Mouse (Mus musculus) forebrain, embryonic 16.5 days (tissue): ENCODE data around the gene Git1. TPM values are rescaled to one million over a fixed set of nuclear protein-coding genes. Genes with fewer than 3 reads are reported as not detected.

Experiments
- ATAC-seq: fragments of 200-750 bp; cut with Nextera tagmentation; 2 replicates; pipeline ENCODE4 v1.8.0; 2017; ENCODE audit warnings: mild to moderate bottlenecking, moderate library complexity
- H3K27ac ChIP-seq: fragments of 300-500 bp; sonication (generic); 2 replicates; pipeline ENCODE4 v1.5.1; 2014; ENCODE audit warnings: low read length, control low read depth
- H3K27me3 ChIP-seq: fragments of 300-500 bp; sonication (generic); replicated peaks from 2 replicates; pipeline ENCODE4 v1.6.1; 2014; ENCODE audit warnings: low read length; ENCODE audit not compliant: control insufficient read depth, insufficient read depth
- H3K36me3 ChIP-seq: fragments of 300-500 bp; sonication (generic); 2 replicates; pipeline ENCODE4 v1.6.1; 2014; ENCODE audit not compliant: control insufficient read depth, insufficient read depth
- H3K4me1 ChIP-seq: fragments of 300-500 bp; sonication (generic); replicated peaks from 2 replicates; pipeline ENCODE4 v1.6.1; 2014; ENCODE audit warnings: low read length; ENCODE audit not compliant: control insufficient read depth, insufficient read depth
- H3K4me2 ChIP-seq: fragments of 300-500 bp; sonication (generic); 2 replicates; pipeline ENCODE4 v1.6.1; 2014; ENCODE audit warnings: mild to moderate bottlenecking, low read length, control low read depth
- H3K4me3 ChIP-seq: fragments of 300-500 bp; sonication (generic); replicated peaks from 2 replicates; pipeline ENCODE4 v1.5.1; 2014; ENCODE audit warnings: mild to moderate bottlenecking, low read length, control low read depth
- H3K9ac ChIP-seq: fragments of 300-500 bp; sonication (generic); replicated peaks from 2 replicates; pipeline ENCODE4 v1.6.1; 2014; ENCODE audit warnings: low read depth, low read length, control low read depth
- H3K9me3 ChIP-seq: fragments of 300-500 bp; sonication (generic); 2 replicates; pipeline ENCODE4 v1.6.1; 2016; ENCODE audit warnings: low read length; ENCODE audit not compliant: control insufficient read depth
- WGBS: fragments of 180-500 bp; shearing (Covaris S2); extraction: QIAGEN DNeasy Blood & Tissue Kit; methylation state at CpG from one replicate; pipeline ENCODE4 v1.1.7; 2014; 5-methylcytosine and 5-hydroxymethylcytosine counted together
- polyA plus RNA-seq: library from polyadenylated mRNA; unstranded; fragments of >200 nt; fragmentation: Nextera tagmentation; extraction: Ambion mirVana; gene quantifications from 2 replicates; pipeline ENCODE4 v1.2.1, GENCODE M21; 2015

Gene Git1
- polyA plus RNA-seq, 1 experiment from 2014 or later = 16.3 TPM

DNA sequence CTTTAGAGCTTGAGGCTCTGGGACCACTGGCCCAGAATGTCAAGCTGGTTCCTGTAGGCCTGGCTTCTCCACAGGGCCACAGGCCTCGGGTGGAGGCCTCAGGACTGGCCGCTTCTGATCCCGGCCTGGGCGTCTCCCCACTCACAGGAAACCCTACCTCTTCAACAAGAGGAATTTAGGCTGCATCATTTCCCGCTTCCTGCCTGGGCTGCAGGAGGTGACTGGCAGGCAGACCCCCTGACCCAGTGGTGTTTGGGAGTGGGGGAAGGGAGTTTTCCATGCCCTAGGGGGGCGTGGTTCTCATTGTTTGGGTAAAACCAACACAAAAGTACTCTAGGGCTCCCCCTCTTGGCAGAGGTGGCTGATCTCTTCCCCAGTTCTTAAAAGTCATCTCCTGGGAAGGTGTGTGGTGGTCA is 4.0 kb downstream of the Git1 start:
- no peak for ATAC-seq
- 31% methylated on average over 6 of the region's 6 CpGs for WGBS
- Histone ChIP-seq H3K27me3 (no peaks in the 10 kb centered on the region), H3K9ac (no peak overlapping the region), H3K4me2 (no peak overlapping the region), H3K4me1 (peaks cover 34% of the 10 kb centered on the region), H3K36me3 (peaks cover 7% of the 10 kb centered on the region), H3K9me3 (no peaks in the 10 kb centered on the region), H3K27ac (peak overlapping the region; percentile 8; the same call in 1 of the 2 replicates), H3K4me3 (no peak overlapping the region)

DNA sequence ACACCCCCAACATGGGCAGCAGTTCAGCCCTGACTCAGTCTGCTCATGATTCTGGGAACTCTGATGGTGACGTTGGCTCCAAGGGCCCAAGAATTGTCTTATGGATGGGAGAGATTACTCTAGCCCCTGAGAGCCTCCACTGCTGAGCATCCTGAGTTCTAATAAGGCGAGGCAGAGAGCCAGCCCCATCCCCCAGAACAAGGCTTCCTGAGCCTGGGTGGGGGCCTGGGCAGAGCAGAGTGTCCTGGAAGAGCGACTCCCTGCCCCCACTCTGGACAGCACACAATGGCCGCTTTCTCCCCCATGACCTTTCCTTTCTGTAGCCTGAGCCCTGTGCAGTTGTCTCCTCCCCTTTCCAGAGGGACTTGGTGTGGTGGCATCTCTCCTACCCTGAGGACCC is 4.5 kb downstream of the Git1 start:
- Histone ChIP-seq H3K4me1 (peaks cover 29% of the 10 kb centered on the region), H3K9ac (no peak overlapping the region)
- 44% methylated on average over 4 of the region's 4 CpGs for WGBS

DNA sequence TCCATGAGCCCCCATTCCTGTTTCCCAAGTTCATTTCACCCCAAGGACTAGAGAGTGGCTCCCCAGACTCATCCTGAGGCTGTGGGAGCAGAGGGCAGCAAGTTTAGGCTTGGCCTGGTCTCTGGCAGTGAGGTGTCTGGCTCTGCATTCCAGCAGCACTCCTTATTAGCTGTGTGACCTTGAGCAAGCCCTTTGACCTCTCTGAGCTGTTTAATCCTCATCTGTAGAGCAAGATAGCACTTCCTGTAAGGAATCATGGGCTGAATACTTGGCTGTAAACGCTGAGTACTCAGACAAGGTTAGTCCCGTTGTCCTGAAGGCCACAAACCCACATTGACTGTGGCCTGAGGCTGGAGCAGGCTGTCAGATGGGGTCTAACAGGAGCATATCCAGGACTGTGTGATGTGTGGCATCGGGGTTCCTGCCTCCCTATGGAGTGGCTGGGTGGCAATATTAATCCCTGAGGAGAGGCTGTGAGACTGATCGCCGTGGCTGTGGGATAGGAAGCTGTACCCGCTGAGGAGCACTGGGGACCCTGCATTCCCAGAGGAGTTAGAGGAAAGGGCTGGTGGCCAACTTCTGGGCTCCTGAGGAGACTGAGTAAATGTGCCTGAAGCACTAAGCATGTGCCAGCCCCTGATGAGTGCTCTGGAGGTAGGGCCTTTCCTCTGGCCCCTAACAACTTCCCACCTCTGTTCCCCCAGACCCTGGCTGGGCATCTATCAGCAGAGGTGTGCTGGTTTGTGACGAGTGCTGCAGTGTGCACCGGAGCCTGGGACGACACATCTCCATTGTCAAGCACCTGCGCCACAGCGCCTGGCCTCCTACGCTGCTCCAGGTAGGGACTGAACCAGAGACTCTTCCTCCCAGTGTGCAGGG is 5.1 kb downstream of the Git1 start:
- Histone ChIP-seq H3K4me2 (no peak overlapping the region), H3K27ac (no peak overlapping the region), H3K27me3 (no peaks in the 10 kb centered on the region), H3K4me3 (no peak overlapping the region), H3K9ac (no peak overlapping the region), H3K4me1 (peaks cover 29% of the 10 kb centered on the region), H3K36me3 (peaks cover 9% of the 10 kb centered on the region), H3K9me3 (no peaks in the 10 kb centered on the region)
- 72% methylated on average over 12 of the region's 12 CpGs for WGBS
- ATAC-seq = no peak

More for the DNA sequence above, 4.5 kb downstream of the Git1 start:
- H3K27ac ChIP-seq = no peak overlapping the region
- peaks cover 7% of the 10 kb centered on the region for H3K36me3 ChIP-seq
- H3K4me2 ChIP-seq = no peak overlapping the region
- H3K9me3 ChIP-seq = no peaks in the 10 kb centered on the region
- no peak for ATAC-seq
- H3K27me3 ChIP-seq = no peaks in the 10 kb centered on the region
- no peak overlapping the region for H3K4me3 ChIP-seq

DNA sequence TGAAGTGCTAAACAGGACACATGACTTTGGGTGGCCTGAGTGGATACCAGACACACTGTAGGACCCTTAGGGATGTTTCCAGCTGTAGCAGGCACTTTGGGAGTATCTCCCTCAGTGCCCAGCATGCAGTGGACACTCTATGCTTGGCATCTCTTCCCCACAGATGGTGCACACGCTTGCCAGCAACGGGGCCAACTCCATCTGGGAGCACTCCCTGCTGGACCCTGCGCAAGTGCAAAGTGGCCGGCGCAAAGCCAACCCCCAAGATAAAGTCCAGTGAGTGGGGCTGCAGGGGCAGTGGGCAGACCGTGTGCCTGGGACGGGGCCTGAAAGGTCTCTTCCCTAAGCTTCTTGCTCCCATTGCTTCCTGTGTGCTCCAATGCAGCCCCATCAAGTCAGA is 6.0 kb downstream of the Git1 start:
- no peak for ATAC-seq
- Histone ChIP-seq H3K36me3 (peaks cover 10% of the 10 kb centered on the region), H3K27me3 (no peaks in the 10 kb centered on the region), H3K9ac (no peak overlapping the region), H3K4me3 (no peak overlapping the region), H3K9me3 (no peaks in the 10 kb centered on the region), H3K4me2 (no peak overlapping the region), H3K4me1 (peaks cover 25% of the 10 kb centered on the region), H3K27ac (no peak overlapping the region)
- 83% methylated on average over 7 of the region's 7 CpGs for WGBS

- H3K4me2 ChIP-seq = no peak overlapping the region
- no peak overlapping the region for H3K4me3 ChIP-seq
- 77% methylated on average over 17 of the region's 17 CpGs for WGBS
- H3K36me3 ChIP-seq = peaks cover 14% of the 10 kb centered on the region
- H3K4me1 ChIP-seq = peaks cover 13% of the 10 kb centered on the region
- H3K9ac ChIP-seq = no peak overlapping the region
- H3K27me3 ChIP-seq = no peaks in the 10 kb centered on the region
- no peaks in the 10 kb centered on the region for H3K9me3 ChIP-seq
- no peak for ATAC-seq
- H3K27ac ChIP-seq = no peak overlapping the region
Measured at GRCm38 (mm10) chr11:77500361-77501325, 7.3 kb downstream of the Git1 start.

- WGBS = 21% methylated on average over 5 of the region's 5 CpGs
- peak; percentile 52; the same call in 1 of the 2 replicates for ATAC-seq
- Histone ChIP-seq H3K4me2 (no peak overlapping the region), H3K36me3 (peaks cover 18% of the 10 kb centered on the region), H3K27me3 (no peaks in the 10 kb centered on the region), H3K4me3 (no peak overlapping the region), H3K4me1 (peaks cover 11% of the 10 kb centered on the region), H3K9ac (no peak overlapping the region), H3K27ac (no peak overlapping the region), H3K9me3 (no peaks in the 10 kb centered on the region)
Measured at GRCm38 (mm10) chr11:77501392-77501791, 8.0 kb downstream of the Git1 start.

GRCm38 (mm10) chr11:77501971-77502370 is 8.6 kb downstream of the Git1 start:
- WGBS = 90% methylated on average over 4 of the region's 4 CpGs
- Histone ChIP-seq H3K4me2 (no peak overlapping the region), H3K9ac (no peak overlapping the region), H3K27ac (no peak overlapping the region), H3K4me1 (peaks cover 9% of the 10 kb centered on the region), H3K36me3 (peaks cover 21% of the 10 kb centered on the region), H3K27me3 (no peaks in the 10 kb centered on the region), H3K4me3 (no peak overlapping the region), H3K9me3 (no peaks in the 10 kb centered on the region)
- no peak for ATAC-seq

DNA sequence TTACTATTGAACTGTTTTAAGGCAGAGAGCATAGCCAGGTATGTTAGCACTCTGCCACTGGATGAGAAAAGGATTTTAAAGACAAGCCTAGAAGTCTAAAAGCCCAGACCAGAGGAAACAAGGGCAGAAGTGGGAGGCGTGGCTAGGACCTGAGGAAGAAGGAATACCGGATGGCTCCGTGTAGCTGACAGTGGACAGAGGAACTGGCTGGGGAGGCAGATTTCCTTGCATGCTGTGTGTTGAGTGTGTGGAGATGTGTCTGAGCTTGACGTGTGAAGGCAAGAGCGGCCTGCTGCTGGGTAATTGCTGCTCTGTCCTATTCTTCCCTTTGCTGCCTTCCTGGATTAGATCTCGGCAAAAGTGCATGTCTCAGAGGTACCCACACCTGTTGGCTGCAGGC is 9.1 kb downstream of the Git1 start:
- Histone ChIP-seq H3K27me3 (no peaks in the 10 kb centered on the region), H3K4me3 (no peak overlapping the region), H3K4me1 (peaks cover 9% of the 10 kb centered on the region), H3K9me3 (no peaks in the 10 kb centered on the region), H3K27ac (no peak overlapping the region), H3K4me2 (no peak overlapping the region), H3K9ac (no peak overlapping the region), H3K36me3 (peaks cover 26% of the 10 kb centered on the region)
- ATAC-seq = no peak
- WGBS = 91% methylated on average over 6 of the region's 6 CpGs

DNA sequence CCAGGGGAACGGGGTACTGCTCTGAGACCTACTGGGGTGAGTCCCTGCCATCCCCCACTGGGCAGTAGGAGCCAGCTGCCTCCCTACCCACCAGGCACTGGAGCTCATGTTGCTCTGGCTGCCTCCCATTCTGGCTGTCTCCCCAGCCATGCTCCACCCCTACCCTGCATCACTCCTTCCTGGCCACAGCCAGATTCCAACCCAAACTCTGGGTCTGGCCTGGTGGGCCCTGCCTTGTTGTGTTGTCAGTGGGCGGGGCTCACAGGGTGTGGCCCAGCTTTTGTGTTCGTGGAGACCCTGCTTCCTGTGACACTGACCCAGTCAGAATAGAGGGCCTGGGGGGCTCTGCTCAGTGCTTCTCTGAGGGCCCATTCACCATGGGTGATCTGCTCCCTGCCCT is 10.1 kb downstream of the Git1 start:
- H3K27me3 ChIP-seq = no peaks in the 10 kb centered on the region
- peaks cover 14% of the 10 kb centered on the region for H3K4me1 ChIP-seq
- 66% methylated on average over 3 of the region's 3 CpGs for WGBS
- no peak overlapping the region for H3K4me2 ChIP-seq
- no peak overlapping the region for H3K9ac ChIP-seq
- H3K4me3 ChIP-seq = no peak overlapping the region
- no peaks in the 10 kb centered on the region for H3K9me3 ChIP-seq
- no peak for ATAC-seq
- H3K27ac ChIP-seq = no peak overlapping the region
- peaks cover 27% of the 10 kb centered on the region for H3K36me3 ChIP-seq
